In the genomic region with DNA sequence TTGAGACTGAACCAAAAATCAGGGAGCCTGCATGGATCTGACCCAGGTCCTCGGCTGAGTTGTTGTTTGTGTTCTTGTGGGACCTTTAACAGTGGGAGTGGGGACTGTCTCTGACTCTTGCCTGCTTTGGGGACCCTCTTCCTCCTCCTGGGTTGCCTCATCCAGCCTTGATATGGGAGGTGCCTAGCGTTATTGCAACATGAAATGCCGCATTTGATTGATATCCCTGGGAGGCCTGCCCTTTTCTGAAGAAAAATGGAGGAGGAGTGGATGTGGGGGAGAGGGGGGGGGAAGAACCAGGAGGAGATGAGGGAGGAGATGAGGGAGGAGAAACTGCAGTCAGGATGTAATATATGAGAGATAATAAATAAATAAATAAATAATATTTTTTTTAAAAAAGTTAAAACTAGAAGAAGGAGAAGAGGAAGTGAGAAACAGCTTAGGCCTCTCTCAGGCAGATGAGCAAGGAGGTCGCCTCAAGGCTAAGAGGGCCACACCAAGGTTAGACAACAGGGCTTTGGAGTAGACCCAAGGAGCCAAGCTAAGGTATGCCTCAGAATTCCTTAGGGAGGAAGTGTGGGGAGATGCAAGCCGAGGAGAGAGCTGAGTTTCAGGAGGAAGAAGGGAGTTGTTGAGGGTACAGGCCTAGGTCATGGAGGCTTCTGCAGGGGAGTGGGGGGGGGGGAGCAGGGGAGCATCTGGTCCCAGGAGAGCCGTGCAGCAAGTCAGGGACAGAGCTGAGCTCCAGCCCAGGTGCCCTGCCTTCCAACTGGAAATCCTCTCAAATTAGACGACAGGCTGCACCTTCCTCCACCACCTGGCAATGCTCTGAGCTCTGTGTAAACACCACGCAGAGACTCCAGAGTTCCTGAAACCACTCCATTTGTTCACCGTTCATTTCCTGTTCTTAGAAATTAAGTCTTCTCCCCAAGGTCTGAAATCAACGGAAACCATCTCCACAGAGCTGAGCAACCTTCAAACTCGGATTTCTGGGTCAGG, we compare ENCODE assay signal across 1 mouse cellular context.
TF ChIP-seq lines count a peak whose summit lies in the region.

No protein-coding gene starts in this region.

TF ChIP-seq in MEL, 35 proteins besides CTCF, POLR2A, EP300 and RAD21 (continued from another document):
- TF ChIP-seq USF1 (IDR thresholded peaks at IDR 0.05; ENCODE audit: low read depth, low read length) (no peak), TBP (IDR thresholded peaks at IDR 0.05; ENCODE audit: low read depth, low read length) (no peak), RCOR1 (IDR thresholded peaks at IDR 0.05; ENCODE audit: low read depth, low read length) (no peak), GABPA (IDR thresholded peaks at IDR 0.05; ENCODE audit: low read depth, low read length) (no peak), NELFE (IDR thresholded peaks at IDR 0.05; ENCODE audit: low read depth, low read length) (no peak)
